Mouse (Mus musculus) spleen, postnatal 10 days (tissue): ENCODE data around the gene Zbed4.
"Not testable (repeated sequence)": the region's sequence is repeated elsewhere in the genome, so short reads cannot be mapped to it uniquely, and the experiment has no call there.

ENCODE experiments used
- DNase-seq, 2 experiments: peaks; one replicate each; pipeline ENCODE4 v3.0.0; 2021 to 2022; ENCODE audit warnings: low spot score in 2 of 2

The Zbed4 gene

DNA sequence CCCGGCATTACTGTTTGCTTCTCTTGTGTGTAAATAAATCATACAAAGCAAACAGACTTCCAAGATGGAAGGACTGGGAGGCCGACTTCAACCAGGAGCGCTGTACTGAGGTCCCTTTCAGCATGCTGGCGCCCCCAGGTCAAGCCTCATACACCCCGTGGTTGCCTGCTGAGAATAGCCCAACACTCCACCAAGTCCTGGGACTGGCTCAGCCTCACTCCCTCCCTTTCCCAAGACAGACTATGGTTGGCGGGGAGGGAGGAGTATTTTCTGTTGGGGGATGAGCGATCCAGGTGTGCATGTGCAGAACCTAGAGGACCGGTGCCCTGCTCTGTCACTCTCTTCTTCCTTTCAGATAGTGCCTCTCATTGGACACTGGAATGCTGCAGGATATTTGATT is 56.7 kb downstream of the Zbed4 start:
- DNase-seq = no peak

DNA sequence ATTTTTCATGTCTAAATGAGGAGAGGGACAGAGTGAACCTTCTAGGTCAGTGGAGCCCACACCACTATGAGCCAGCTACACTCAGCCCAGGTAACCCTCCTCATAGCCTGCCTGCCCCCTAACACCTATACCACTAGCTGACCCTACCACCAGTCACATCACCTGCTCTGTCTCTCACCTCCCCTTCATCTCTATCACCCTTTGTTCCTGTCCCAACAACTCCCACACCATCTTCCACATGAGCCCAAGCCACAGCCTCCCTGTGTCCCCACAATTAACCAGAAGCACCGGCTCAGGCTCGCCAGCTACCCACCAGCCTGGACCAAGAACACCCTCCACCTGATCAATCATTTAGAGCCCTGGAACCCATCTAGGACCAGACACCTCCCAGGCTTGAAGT is 58.9 kb downstream of the Zbed4 start:
- no peak for DNase-seq

DNA sequence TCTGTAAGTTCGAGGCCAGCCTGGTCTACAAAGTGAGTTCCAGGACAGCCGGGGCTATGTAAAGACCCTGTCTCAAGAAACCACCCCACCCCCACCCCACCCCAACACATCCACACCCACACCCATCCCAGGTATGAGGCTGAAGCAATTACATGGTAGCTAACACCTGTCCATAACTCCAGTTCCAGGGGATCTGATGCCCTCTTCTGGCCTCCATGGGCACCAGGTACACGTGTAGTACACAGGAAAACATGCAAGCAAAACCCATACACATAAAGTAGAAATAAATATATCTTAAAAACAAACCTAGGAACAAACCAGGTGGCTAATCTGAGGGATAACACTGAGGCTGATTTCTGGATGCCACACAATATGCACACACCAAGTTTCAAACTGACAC is 61.8 kb downstream of the Zbed4 start:
- DNase-seq = no peak

DNA sequence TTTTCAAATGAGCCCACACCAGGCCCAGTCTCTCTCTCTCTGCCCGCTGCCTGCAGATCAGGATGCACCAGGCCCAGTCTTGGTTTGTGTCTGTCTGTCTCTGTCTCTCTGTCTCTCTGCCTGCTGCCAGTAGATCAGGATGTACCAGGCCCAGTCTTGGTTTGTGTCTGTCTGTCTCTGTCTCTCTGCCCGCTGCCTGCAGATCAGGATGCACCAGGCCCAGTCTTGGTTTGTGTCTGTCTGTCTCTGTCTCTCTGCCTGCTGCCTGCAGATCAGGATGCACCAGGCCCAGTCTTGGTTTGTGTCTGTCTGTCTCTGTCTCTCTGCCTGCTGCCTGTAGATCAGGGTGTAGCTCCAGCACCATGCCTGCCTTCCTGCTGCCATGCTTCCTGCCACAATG is 62.4 kb downstream of the Zbed4 start:
- not testable (repeated sequence) for DNase-seq

GRCm38 (mm10) chr15:88814411-88815047 is 63.1 kb downstream of the Zbed4 start:
- peak in 1 of 2 experiments; percentile 34 for DNase-seq

DNA sequence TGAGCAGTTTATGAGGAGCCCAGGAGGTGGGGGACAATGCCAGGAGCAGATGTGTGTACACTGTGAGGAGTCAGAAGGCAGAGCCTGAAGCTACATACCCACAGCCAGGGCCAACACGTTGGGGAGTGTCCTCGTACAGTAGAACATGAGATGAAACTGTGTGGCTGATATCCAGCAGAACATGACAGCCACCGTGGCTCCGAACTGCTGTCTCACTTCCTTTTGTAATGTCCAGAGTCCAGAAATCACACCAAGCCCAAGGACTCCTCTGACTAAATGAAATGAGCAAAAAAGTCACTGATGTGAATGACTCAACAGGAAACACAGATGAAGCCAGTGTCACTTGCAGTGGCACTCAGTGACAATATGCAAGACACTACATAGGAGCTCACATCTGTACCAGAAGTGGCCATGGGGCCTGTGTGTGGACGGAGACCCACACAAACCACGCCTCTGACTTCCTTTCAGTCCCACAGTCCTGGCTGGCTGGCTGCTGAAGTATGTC is 63.8 kb downstream of the Zbed4 start:
- DNase-seq = no peak

- peak; percentile 95 to 99 for DNase-seq
These were observed 67.8 kb downstream of the Zbed4 start, which contains the start of the genes Alg12 and Creld2 for GRCm38 (mm10) chr15:88819026-88819905. Gene Alg12 (minus strand): TSS chr15:88819318. Gene Creld2 (plus strand): TSS chr15:88819646.

DNA sequence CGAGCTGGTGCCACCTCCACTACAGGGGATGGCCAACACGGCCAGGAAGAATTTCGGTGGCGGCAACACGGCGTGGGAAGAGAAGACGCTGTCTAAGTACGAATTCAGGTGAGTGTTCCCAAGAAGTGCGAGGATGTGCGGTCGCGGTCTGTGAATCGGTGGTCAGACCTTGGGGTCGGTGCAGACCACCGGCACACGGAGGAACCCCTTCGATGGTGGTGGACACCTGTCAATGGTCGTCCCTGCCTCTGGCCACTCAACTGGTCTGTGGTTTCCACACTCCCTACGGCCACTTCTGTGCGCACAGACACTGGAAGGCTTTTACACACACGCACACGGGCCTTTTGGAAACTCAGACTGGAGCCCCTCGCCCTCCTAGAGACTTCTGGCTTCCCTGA is 68.4 kb downstream of the Zbed4 start:
- DNase-seq = no peak

DNA sequence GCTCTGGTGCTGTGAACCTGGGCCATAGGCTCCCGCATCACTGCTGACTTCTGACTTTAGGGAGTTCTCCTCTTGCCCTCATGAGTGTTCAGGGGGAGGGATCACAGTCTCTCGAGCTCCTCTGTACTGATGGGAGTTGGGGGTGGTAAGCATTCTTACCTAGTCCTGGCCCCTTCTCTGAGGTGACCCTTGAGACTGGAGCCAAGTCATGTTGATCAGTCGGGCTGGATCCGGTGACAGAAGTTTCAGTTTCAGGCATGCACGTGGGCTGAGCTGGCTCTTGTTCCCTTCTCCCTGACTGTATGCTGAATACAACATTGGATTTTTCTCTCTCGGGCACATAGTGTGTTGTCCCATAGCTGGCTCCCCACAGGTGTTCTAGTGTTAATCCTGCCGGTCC is 69.9 kb downstream of the Zbed4 start:
- no peak for DNase-seq

DNA sequence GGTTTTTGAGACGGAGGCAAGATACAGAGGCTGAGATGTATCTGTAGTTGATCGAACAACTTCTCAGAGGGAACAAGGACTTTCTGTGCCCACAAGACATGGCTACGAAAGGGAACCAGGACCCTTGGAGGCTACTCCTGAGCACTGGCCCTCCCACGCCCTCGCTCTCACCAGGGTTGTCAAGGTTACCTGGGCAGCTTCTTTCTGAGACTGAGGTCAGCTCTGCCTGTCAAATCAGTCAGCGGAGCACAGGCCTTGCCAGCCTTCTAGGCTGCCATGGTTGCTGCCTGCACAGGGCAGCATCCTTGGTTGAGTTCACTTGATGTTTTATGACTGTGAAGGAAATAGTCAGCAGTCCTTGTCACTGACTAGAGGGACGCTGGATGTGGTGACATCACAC is 71.1 kb downstream of the Zbed4 start:
- DNase-seq = no peak

DNA sequence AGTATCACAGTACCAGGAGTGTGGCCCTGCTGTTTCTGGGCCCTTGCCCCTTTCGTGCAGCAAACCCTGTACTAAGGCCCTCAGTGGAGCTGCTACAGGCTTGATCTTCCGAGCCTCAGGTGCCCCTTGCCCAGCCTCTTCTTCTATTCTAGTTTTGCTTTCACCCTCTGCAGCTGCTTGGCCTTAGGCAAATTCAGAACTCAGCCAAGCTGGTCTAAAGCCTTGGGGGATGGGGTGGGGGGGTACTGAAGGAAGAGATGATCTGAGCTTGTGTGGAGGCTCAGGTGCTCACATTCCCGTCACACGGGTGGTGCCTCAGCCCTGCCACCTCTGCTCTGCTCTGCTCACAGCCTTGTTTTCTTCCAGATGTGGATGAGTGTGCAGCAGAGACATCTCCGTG is 71.9 kb downstream of the Zbed4 start:
- no peak for DNase-seq

- no peak for DNase-seq
These were observed 76.0 kb downstream of the Zbed4 start for GRCm38 (mm10) chr15:88827466-88827865.

DNA sequence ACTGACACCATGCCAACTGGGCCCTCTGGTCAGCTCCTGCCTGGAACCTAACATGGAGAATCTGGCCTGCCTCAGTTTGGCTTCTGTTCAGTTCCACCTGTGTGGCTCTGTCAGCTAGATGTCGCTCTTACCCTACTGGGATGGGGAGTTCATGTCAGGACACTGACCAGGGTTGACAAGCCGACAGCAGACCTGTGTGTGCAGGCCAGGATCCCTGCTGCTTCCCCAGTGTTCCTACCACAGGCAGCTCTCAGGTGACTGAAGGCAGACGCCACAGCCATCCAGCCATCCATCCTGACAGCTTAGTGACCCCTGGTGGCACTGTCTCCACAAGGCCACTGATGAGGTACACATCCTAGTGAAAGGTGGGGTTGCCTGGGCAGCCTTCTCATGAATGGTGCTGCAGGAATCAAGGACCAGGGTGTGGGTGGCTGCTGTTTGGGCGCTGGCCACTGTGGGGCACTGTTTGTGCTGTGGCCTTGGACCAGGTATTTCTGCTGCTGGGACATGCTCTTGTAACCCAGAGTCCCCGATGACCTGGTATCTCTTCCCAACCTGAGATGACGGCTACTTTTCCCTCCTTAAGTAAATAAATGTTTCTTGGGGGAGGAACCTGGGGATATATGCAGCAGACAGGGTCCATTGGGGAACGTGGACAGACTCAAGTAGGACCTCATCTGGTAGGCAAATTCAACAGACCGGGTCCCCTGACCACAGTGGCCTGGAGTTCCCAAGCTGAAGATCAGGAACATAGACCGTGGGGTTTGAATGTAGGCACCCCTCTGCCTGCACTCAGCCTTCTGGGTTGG is 76.7 kb downstream of the Zbed4 start:
- peak; percentile 57 to 80 for DNase-seq

- peak; percentile 78 to 92 for DNase-seq
These were observed 77.6 kb downstream of the Zbed4 start for GRCm38 (mm10) chr15:88828800-88829705.

DNA sequence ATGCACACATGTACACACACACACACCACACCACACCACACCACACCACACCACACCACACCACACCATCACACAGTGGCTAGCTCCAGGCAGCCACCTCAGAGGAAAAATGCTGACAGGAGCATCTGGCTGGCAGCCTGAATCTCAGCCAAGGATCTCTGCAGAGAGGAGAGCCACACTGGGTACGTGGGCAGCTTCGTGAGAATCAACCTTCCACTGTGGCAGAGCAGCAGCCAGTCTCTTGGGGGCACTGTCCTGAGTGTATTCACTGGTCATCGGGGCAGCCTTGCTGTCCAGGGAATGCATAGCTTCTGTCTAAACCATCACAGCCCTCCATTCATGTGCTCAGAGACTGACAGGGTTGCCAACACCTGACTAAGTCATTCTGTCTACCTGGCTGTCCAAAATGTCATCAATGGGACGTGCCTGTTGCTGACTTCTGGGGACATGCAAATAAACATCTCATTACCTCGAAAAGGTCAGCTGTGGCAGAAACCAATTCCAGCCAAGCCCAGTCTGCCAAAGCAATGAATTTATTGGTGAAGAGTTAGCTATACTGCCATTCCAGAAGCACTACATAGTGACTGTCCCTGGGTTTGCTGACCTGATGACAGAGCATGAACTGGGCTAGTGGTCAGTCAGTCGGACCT is 78.5 kb downstream of the Zbed4 start:
- DNase-seq = no peak

GRCm38 (mm10) chr15:88830696-88831095 is 79.2 kb downstream of the Zbed4 start:
- no peak for DNase-seq

GRCm38 (mm10) chr15:88831482-88831881 is 80.0 kb downstream of the Zbed4 start:
- DNase-seq = no peak

DNA sequence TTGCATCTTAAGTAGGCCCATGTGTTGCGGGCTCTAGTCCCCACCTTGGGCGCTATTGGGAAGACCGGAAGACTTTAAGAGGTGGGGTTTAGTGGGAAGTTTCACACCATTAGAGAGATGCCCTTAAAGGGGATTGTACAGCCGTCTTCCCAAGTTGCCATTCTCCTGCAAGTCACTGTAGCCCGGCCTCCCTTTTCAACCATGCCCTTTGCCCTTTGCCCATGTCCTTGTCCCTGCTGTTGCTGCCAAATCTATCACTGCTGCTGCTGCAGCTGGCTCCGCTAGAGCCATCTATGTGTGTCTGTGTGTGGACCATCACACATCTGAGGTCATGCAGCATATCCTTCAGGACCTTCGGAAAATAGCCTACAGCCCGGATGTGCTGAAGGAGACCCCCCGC is 81.1 kb downstream of the Zbed4 start:
- no peak for DNase-seq
